Mouse (Mus musculus): ENCODE measurements around the gene Pcnx3. TPM values are rescaled to one million over a fixed set of nuclear protein-coding genes. Genes with fewer than 3 reads are reported as not detected.
A peak's percentile ranks its signal among the peaks of the same experiment; 100 is the strongest.

Pcnx3 gene
- polyA plus RNA-seq, 1 experiment: 39.7 TPM

DNA sequence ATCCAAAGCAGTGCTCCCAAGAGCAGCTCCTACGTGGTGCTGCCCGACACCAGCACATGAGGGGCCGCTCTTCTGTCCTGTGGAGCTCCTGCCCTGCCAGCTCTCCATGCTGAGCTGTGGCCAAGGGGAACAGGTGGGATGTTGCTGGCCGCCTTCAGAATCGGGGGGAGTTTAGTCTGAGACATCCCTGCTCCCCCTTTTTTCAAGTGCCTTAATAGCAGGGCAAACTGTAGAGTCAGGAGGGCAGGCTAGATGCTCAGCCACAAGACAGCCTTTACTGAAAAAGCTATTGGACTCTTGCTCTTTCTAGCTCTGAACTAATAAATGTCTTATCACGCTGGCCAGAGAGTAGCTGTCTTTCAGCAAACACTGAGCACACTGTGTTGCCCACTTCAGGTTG, 40.9 kb downstream of the Pcnx3 start:
- Histone ChIP-seq H3K9ac (ENCODE audit: low read depth, poor library complexity, severe bottlenecking) (peak overlapping the region; percentile 8; the same call in 1 of the 2 replicates), H3K36me3 (ENCODE audit: control insufficient read depth, insufficient read depth, low read length, poor library complexity, severe bottlenecking) (peaks cover 4% of the 10 kb centered on the region; the same call in 1 of the 2 replicates), H3K27ac (ENCODE audit: insufficient read depth, low read length) (peak overlapping the region; percentile 86), H3K4me3 (ENCODE audit: low read depth, low read length) (no peak overlapping the region), H3K9me3 (replicated peaks; ENCODE audit: control insufficient read depth, insufficient read depth, low read length, poor library complexity, severe bottlenecking) (no peaks in the 10 kb centered on the region), H3K27me3 (ENCODE audit: control insufficient read depth, insufficient read depth, low read length, poor library complexity, severe bottlenecking) (no peaks in the 10 kb centered on the region), H3K4me1 (ENCODE audit: control insufficient read depth, insufficient read depth, low read length) (peaks cover 5% of the 10 kb centered on the region)
- no peak for TF ChIP-seq POLR2A (IDR thresholded peaks at IDR 0.05; ENCODE audit: insufficient read depth, low read length)
- TF ChIP-seq EP300 (IDR thresholded peaks at IDR 0.05; ENCODE audit: insufficient read depth, low read depth, low read length): no peak
- no peak for TF ChIP-seq CTCF (IDR thresholded peaks at IDR 0.05; ENCODE audit: low read depth, low read length)

DNA sequence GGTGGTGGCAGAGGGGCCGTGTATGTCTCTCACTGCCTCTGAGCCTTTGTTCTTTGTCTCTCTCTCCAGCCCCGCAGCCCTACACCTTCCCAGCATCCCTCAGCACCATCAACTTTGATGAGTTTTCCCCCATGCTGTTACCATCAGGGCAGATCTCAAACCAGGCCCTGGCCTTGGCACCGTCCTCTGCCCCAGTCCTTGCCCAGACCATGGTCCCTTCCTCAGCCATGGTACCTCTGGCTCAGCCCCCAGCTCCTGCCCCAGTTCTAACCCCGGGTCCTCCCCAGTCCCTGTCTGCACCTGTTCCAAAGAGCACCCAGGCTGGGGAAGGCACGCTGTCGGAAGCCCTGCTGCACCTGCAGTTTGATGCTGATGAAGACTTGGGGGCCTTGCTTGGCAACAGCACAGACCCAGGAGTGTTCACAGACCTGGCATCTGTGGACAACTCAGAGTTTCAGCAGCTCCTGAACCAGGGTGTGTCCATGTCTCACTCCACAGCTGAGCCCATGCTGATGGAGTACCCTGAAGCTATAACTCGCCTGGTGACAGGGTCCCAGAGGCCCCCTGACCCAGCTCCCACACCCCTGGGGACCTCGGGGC, 41.9 kb downstream of the Pcnx3 start:
- Histone ChIP-seq H3K36me3 (ENCODE audit: control insufficient read depth, insufficient read depth, low read length, poor library complexity, severe bottlenecking) (peaks cover 7% of the 10 kb centered on the region), H3K4me3 (ENCODE audit: low read depth, low read length) (no peak overlapping the region), H3K4me1 (ENCODE audit: control insufficient read depth, insufficient read depth, low read length) (peaks cover 5% of the 10 kb centered on the region), H3K9ac (ENCODE audit: low read depth, poor library complexity, severe bottlenecking) (no peak overlapping the region), H3K27ac (ENCODE audit: insufficient read depth, low read length) (no peak overlapping the region), H3K9me3 (replicated peaks; ENCODE audit: control insufficient read depth, insufficient read depth, low read length, poor library complexity, severe bottlenecking) (no peaks in the 10 kb centered on the region), H3K27me3 (ENCODE audit: control insufficient read depth, insufficient read depth, low read length, poor library complexity, severe bottlenecking) (no peaks in the 10 kb centered on the region)
- TF ChIP-seq EP300 (IDR thresholded peaks at IDR 0.05; ENCODE audit: insufficient read depth, low read depth, low read length) (no peak), POLR2A (IDR thresholded peaks at IDR 0.05; ENCODE audit: insufficient read depth, low read length) (no peak), CTCF (IDR thresholded peaks at IDR 0.05; ENCODE audit: low read depth, low read length) (no peak)

DNA sequence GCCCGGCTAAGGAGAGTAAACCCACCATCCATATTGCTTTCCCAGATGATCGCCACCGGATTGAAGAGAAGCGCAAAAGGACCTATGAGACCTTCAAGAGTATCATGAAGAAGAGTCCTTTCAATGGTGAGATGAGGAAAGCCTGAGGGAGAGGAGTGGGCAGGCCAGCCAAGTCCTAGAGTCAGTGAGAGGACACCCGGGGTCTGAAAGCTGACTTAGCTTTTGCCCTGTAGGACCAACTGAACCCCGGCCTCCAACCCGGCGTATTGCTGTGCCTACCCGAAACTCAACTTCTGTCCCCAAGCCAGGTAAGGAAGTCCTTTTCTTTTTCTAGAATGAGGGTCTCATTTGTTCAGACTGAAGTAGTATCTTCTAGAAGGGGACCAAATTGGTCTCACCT, 43.4 kb downstream of the Pcnx3 start:
- TF ChIP-seq EP300 (IDR thresholded peaks at IDR 0.05; ENCODE audit: insufficient read depth, low read depth, low read length) (no peak), CTCF (IDR thresholded peaks at IDR 0.05; ENCODE audit: low read depth, low read length) (no peak), POLR2A (IDR thresholded peaks at IDR 0.05; ENCODE audit: insufficient read depth, low read length) (no peak)
- H3K27me3 ChIP-seq (ENCODE audit: control insufficient read depth, insufficient read depth, low read length, poor library complexity, severe bottlenecking): no peaks in the 10 kb centered on the region
- H3K9me3 ChIP-seq (replicated peaks; ENCODE audit: control insufficient read depth, insufficient read depth, low read length, poor library complexity, severe bottlenecking): no peaks in the 10 kb centered on the region
- H3K9ac ChIP-seq (ENCODE audit: low read depth, poor library complexity, severe bottlenecking): no peak overlapping the region
- H3K4me3 ChIP-seq (ENCODE audit: low read depth, low read length): no peak overlapping the region
- H3K27ac ChIP-seq (ENCODE audit: insufficient read depth, low read length): no peak overlapping the region
- peaks cover 7% of the 10 kb centered on the region for H3K36me3 ChIP-seq (ENCODE audit: control insufficient read depth, insufficient read depth, low read length, poor library complexity, severe bottlenecking)
- peaks cover 8% of the 10 kb centered on the region for H3K4me1 ChIP-seq (ENCODE audit: control insufficient read depth, insufficient read depth, low read length)

DNA sequence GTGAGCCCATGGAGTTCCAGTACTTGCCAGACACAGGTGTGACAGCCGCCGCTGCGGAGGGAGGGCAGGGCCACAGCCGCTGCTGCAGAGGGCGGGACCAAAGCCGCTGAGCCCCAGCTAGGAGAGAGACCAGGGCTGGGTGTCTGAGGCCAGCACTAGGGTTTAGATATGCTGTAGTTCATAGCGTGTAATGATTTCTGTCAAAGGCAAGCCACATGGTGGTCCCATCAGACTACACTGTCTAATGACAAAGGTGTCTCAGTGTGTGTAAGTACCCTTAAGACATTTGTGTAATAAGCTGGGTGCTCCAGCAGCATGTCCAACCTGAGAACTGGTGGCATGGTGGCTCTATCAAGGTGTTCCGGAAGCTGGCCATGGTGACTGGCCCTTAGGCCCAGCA, 47.1 kb downstream of the Pcnx3 start:
- no peak overlapping the region for H3K4me3 ChIP-seq (ENCODE audit: low read depth, low read length)
- H3K27me3 ChIP-seq (ENCODE audit: control insufficient read depth, insufficient read depth, low read length, poor library complexity, severe bottlenecking): no peaks in the 10 kb centered on the region
- TF ChIP-seq CTCF (IDR thresholded peaks at IDR 0.05; ENCODE audit: low read depth, low read length) (no peak), EP300 (IDR thresholded peaks at IDR 0.05; ENCODE audit: insufficient read depth, low read depth, low read length) (no peak), POLR2A (IDR thresholded peaks at IDR 0.05; ENCODE audit: insufficient read depth, low read length) (no peak)
- no peaks in the 10 kb centered on the region for H3K9me3 ChIP-seq (replicated peaks; ENCODE audit: control insufficient read depth, insufficient read depth, low read length, poor library complexity, severe bottlenecking)
- no peak overlapping the region for H3K9ac ChIP-seq (ENCODE audit: low read depth, poor library complexity, severe bottlenecking)
- peaks cover 2% of the 10 kb centered on the region for H3K4me1 ChIP-seq (ENCODE audit: control insufficient read depth, insufficient read depth, low read length)
- H3K27ac ChIP-seq (ENCODE audit: insufficient read depth, low read length): no peak overlapping the region
- H3K36me3 ChIP-seq (ENCODE audit: control insufficient read depth, insufficient read depth, low read length, poor library complexity, severe bottlenecking): peaks cover 7% of the 10 kb centered on the region

DNA sequence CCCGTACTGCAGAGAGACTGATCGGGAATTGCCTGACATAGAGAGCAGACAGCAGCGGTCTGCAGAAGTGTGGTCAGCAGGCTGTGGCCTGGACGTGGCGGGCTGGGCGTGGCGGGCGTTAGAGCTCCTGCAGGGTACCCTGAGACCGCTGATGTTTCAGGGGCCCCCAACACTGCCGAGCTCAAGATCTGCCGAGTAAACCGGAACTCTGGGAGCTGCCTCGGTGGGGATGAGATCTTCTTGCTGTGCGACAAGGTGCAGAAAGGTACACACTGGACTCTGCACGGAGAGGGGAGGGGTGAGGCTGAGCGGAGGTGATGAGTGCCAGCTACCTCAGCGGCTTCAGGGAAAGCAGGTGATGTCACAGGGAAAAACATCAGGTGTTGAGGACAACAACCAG, 47.7 kb downstream of the Pcnx3 start:
- H3K36me3 ChIP-seq (ENCODE audit: control insufficient read depth, insufficient read depth, low read length, poor library complexity, severe bottlenecking): peaks cover 7% of the 10 kb centered on the region
- no peak overlapping the region for H3K9ac ChIP-seq (ENCODE audit: low read depth, poor library complexity, severe bottlenecking)
- H3K4me3 ChIP-seq (ENCODE audit: low read depth, low read length): no peak overlapping the region
- H3K27me3 ChIP-seq (ENCODE audit: control insufficient read depth, insufficient read depth, low read length, poor library complexity, severe bottlenecking): no peaks in the 10 kb centered on the region
- peaks cover 2% of the 10 kb centered on the region for H3K4me1 ChIP-seq (ENCODE audit: control insufficient read depth, insufficient read depth, low read length)
- H3K27ac ChIP-seq (ENCODE audit: insufficient read depth, low read length): no peak overlapping the region
- TF ChIP-seq CTCF (IDR thresholded peaks at IDR 0.05; ENCODE audit: low read depth, low read length): no peak
- no peak for TF ChIP-seq POLR2A (IDR thresholded peaks at IDR 0.05; ENCODE audit: insufficient read depth, low read length)
- no peak for TF ChIP-seq EP300 (IDR thresholded peaks at IDR 0.05; ENCODE audit: insufficient read depth, low read depth, low read length)
- H3K9me3 ChIP-seq (replicated peaks; ENCODE audit: control insufficient read depth, insufficient read depth, low read length, poor library complexity, severe bottlenecking): no peaks in the 10 kb centered on the region

DNA sequence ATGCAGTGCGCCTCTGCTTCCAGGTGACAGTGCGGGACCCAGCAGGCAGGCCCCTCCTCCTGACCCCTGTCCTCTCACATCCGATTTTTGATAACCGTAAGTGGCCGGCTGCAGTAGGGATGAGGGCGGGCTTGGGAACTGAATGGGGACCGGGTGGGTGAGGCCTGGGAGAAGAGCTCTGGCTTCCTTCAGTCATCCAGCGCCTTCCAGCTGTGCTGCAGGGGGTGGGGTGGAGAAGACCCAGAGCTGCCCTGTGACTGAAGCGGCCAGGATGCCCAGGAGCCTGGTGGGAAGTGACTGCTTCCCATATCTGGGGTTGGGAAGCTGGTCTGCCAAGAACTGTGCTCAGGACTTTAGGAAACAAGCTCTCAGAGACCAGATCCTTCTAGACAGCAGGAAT, 48.4 kb downstream of the Pcnx3 start:
- TF ChIP-seq POLR2A (IDR thresholded peaks at IDR 0.05; ENCODE audit: insufficient read depth, low read length) (no peak), CTCF (IDR thresholded peaks at IDR 0.05; ENCODE audit: low read depth, low read length) (no peak), EP300 (IDR thresholded peaks at IDR 0.05; ENCODE audit: insufficient read depth, low read depth, low read length) (no peak)
- Histone ChIP-seq H3K27me3 (ENCODE audit: control insufficient read depth, insufficient read depth, low read length, poor library complexity, severe bottlenecking) (no peaks in the 10 kb centered on the region), H3K36me3 (ENCODE audit: control insufficient read depth, insufficient read depth, low read length, poor library complexity, severe bottlenecking) (peaks cover 4% of the 10 kb centered on the region)

More for the DNA sequence above, 48.4 kb downstream of the Pcnx3 start:
- H3K4me3 ChIP-seq (ENCODE audit: low read depth, low read length): no peak overlapping the region
- no peak overlapping the region for H3K9ac ChIP-seq (ENCODE audit: low read depth, poor library complexity, severe bottlenecking)
- peaks cover 2% of the 10 kb centered on the region for H3K4me1 ChIP-seq (ENCODE audit: control insufficient read depth, insufficient read depth, low read length)
- H3K27ac ChIP-seq (ENCODE audit: insufficient read depth, low read length): no peak overlapping the region
- H3K9me3 ChIP-seq (replicated peaks; ENCODE audit: control insufficient read depth, insufficient read depth, low read length, poor library complexity, severe bottlenecking): no peaks in the 10 kb centered on the region
